Mouse (Mus musculus) 3T3-L1 (cell line): Measurements from ENCODE around the gene Kmt2c.
A peak's percentile ranks its signal among the peaks of the same experiment; 100 is the strongest.
"Not testable (repeated sequence)": the region's sequence is repeated elsewhere in the genome, so short reads cannot be mapped to it uniquely, and the experiment has no call there.

Experiments
- DNase-seq: peaks from one replicate; pipeline ENCODE4 v3.0.0-alpha.2; 2015; ENCODE audit warnings: low read depth, low spot score

The Kmt2c gene

GRCm38 (mm10) chr5:25224377-25224776 lies 274.2 kb downstream of the Kmt2c start:
- DNase-seq, result not testable (repeated sequence)

GRCm38 (mm10) chr5:25222752-25223702 lies 275.6 kb downstream of the Kmt2c start, which contains the start of gene E130116L18Rik:
Gene E130116L18Rik, minus strand, starts transcription at chr5:25223153.
- peak; percentile 75 for DNase-seq
